Mouse (Mus musculus) intestine, embryonic 15.5 days (tissue): ENCODE measurements around the gene Ipo9. TPM values are rescaled to one million over a fixed set of nuclear protein-coding genes. Genes with fewer than 3 reads are reported as not detected.

Experiments
- ATAC-seq: fragments of 200-750 bp; cut with Nextera tagmentation; 2 replicates; pipeline ENCODE4 v1.8.0; 2017; ENCODE audit warnings: moderate TSS enrichment, moderate library complexity
- H3K27ac ChIP-seq: fragments of 300-500 bp; sonication (generic); 2 replicates; pipeline ENCODE4 v1.5.1; 2015; ENCODE audit warnings: mild to moderate bottlenecking, inconsistent platforms
- H3K27me3 ChIP-seq: fragments of 300-500 bp; sonication (generic); replicated peaks from 2 replicates; pipeline ENCODE4 v1.6.1; 2015; ENCODE audit warnings: inconsistent platforms
- H3K36me3 ChIP-seq: fragments of 300-500 bp; sonication (generic); 2 replicates; pipeline ENCODE4 v1.6.1; 2015; ENCODE audit warnings: inconsistent platforms
- H3K4me1 ChIP-seq: fragments of 300-500 bp; sonication (generic); replicated peaks from 2 replicates; pipeline ENCODE4 v1.6.1; 2015; ENCODE audit warnings: inconsistent platforms
- H3K4me2 ChIP-seq: fragments of 300-500 bp; sonication (generic); replicated peaks from 2 replicates; pipeline ENCODE4 v1.6.1; 2015; ENCODE audit warnings: mild to moderate bottlenecking, inconsistent platforms
- H3K4me3 ChIP-seq: fragments of 300-500 bp; sonication (generic); replicated peaks from 2 replicates; pipeline ENCODE4 v1.5.1; 2015; ENCODE audit warnings: inconsistent platforms
- H3K9ac ChIP-seq: fragments of 300-500 bp; sonication (generic); 2 replicates; pipeline ENCODE4 v1.6.1; 2015; ENCODE audit warnings: inconsistent platforms
- H3K9me3 ChIP-seq: fragments of 300-500 bp; sonication (generic); 2 replicates; pipeline ENCODE4 v1.6.1; 2016; ENCODE audit warnings: inconsistent platforms
- WGBS: fragments of 180-500 bp; shearing (Covaris S2); methylation state at CpG from one replicate; pipeline ENCODE4 v1.1.7; 2015; 5-methylcytosine and 5-hydroxymethylcytosine counted together
- polyA plus RNA-seq: library from polyadenylated mRNA; unstranded; fragments of >200 nt; fragmentation: Nextera tagmentation; extraction: Ambion mirVana; gene quantifications from 2 replicates; pipeline ENCODE4 v1.2.1, GENCODE M21; 2015

The Ipo9 gene
- polyA plus RNA-seq, 1 experiment from 2014 or later: 85.6 TPM

DNA sequence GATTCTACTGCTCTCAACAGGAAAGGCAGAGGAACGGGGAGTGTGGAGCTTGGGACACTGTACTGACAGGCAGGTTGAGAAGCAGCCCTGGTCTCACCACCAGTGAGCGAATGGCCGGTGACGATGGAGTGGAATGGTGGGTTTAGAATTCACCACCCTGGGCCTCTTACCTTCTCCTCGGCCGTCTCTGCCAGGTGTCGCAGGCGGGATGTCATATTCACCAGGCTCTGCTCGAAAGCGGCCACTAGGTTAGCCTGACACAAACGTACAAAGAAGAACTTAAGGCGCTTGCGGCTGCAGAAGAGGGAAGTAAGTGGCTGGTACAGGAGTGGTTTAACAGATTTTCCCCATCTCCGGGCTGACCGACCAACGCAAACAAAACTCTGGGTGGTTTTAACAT lies 30.2 kb upstream of the Ipo9 start:
- 89% methylated on average over 16 of the region's 16 CpGs for WGBS

DNA sequence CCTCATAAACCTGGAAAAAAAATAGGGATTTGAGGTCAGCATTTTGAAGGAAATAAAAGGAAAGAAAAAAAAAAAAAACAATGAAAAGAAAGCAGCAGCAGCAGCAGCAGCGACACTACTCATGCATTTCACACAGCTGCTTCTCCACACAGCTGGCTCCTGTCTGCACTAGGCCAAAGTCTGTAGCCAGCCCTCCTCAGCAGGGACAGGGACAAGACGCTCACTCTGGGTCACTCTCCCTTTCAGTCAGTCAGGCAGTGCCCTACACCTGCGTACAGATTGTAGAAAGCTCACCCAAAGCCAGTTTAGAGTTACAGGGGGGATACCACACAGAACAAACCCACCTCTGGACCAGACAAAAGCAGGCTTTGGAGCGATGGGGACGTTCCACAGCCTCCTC lies 27.6 kb upstream of the Ipo9 start:
- H3K36me3 ChIP-seq: peaks cover 16% of the 10 kb centered on the region
- ATAC-seq: no peak

More for the DNA sequence above, 30.2 kb upstream of the Ipo9 start:
- peaks cover 9% of the 10 kb centered on the region; the same call in 1 of the 2 replicates for H3K4me1 ChIP-seq
- no peaks in the 10 kb centered on the region for H3K27me3 ChIP-seq
- H3K4me2 ChIP-seq: no peak overlapping the region
- H3K4me3 ChIP-seq: no peak overlapping the region
- no peak overlapping the region for H3K27ac ChIP-seq
- H3K9me3 ChIP-seq: no peaks in the 10 kb centered on the region
- no peak overlapping the region for H3K9ac ChIP-seq
- ATAC-seq: no peak
- peaks cover 14% of the 10 kb centered on the region for H3K36me3 ChIP-seq

DNA sequence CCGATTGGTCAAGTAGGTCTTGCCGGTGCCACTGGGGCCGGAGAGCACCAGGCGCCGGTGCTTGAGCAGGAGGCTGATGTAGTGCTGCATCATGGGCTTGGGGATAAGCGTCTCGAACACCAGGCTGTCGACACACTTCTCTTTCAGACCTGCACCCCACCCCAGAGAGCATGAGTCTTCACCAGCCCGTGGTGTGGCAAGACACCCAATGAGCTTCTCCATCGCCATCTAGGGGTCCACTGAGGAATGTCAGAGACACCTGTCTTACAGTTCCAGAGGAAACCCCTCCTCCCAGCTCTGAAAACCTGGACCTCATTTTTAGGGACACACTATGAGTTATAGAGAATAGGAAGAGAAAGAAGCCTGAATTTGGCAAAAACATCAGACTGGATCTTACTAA lies 22.0 kb upstream of the Ipo9 start:
- Histone ChIP-seq H3K4me3 (no peak overlapping the region), H3K27me3 (no peaks in the 10 kb centered on the region), H3K4me1 (no peaks in the 10 kb centered on the region), H3K9me3 (no peaks in the 10 kb centered on the region), H3K9ac (no peak overlapping the region), H3K36me3 (peaks cover 24% of the 10 kb centered on the region), H3K4me2 (no peak overlapping the region), H3K27ac (no peak overlapping the region)
- WGBS: 76% methylated on average over 10 of the region's 10 CpGs
- ATAC-seq: no peak

More for the DNA sequence above, 27.6 kb upstream of the Ipo9 start:
- Histone ChIP-seq H3K4me1 (peaks cover 9% of the 10 kb centered on the region; the same call in 1 of the 2 replicates), H3K9me3 (no peaks in the 10 kb centered on the region), H3K9ac (no peak overlapping the region), H3K4me3 (no peak overlapping the region), H3K4me2 (no peak overlapping the region), H3K27ac (no peak overlapping the region), H3K27me3 (no peaks in the 10 kb centered on the region)
- 86% methylated on average over 5 of the region's 5 CpGs for WGBS

DNA sequence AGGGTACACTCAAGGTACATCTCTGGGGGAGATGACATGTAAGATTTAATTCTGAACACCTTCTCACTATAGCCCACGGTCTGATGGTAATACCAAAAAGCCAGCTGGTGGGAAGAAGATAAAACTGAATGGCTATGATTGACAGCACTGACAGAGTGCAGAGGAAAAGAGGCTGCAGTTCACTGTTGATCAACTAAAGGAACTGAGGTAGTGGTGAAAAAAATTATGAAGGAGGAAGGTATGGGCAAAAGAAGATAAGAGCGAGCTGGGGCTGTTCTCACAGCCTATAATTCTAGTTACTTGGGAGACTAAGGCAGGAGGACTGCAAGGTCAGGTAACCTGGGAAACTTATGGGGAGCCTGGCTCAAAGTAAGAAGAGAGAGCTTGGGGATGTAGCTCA lies 21.1 kb upstream of the Ipo9 start:
- Histone ChIP-seq H3K4me1 (no peaks in the 10 kb centered on the region), H3K27ac (no peak overlapping the region), H3K9me3 (no peaks in the 10 kb centered on the region), H3K4me3 (no peak overlapping the region), H3K9ac (no peak overlapping the region), H3K4me2 (no peak overlapping the region), H3K36me3 (peaks cover 24% of the 10 kb centered on the region), H3K27me3 (no peaks in the 10 kb centered on the region)
- 86% methylated on average over 2 of the region's 2 CpGs for WGBS
- no peak for ATAC-seq

GRCm38 (mm10) chr1:135449876-135450275 lies 19.6 kb upstream of the Ipo9 start:
- no peak overlapping the region for H3K4me3 ChIP-seq
- H3K36me3 ChIP-seq: peaks cover 24% of the 10 kb centered on the region
- no peak overlapping the region for H3K27ac ChIP-seq
- no peak overlapping the region for H3K9ac ChIP-seq
- WGBS: 89% methylated on average over 8 of the region's 8 CpGs
- no peak for ATAC-seq
- no peak overlapping the region for H3K4me2 ChIP-seq
- H3K27me3 ChIP-seq: no peaks in the 10 kb centered on the region
- no peaks in the 10 kb centered on the region for H3K4me1 ChIP-seq
- no peaks in the 10 kb centered on the region for H3K9me3 ChIP-seq

GRCm38 (mm10) chr1:135448940-135449339 lies 18.6 kb upstream of the Ipo9 start:
- WGBS: 93% methylated on average over 5 of the region's 5 CpGs
- H3K36me3 ChIP-seq: peaks cover 24% of the 10 kb centered on the region
- no peak overlapping the region for H3K4me3 ChIP-seq
- H3K27ac ChIP-seq: no peak overlapping the region
- no peak overlapping the region for H3K4me2 ChIP-seq
- H3K27me3 ChIP-seq: no peaks in the 10 kb centered on the region
- H3K4me1 ChIP-seq: no peaks in the 10 kb centered on the region
- ATAC-seq: no peak
- no peak overlapping the region for H3K9ac ChIP-seq
- no peaks in the 10 kb centered on the region for H3K9me3 ChIP-seq

DNA sequence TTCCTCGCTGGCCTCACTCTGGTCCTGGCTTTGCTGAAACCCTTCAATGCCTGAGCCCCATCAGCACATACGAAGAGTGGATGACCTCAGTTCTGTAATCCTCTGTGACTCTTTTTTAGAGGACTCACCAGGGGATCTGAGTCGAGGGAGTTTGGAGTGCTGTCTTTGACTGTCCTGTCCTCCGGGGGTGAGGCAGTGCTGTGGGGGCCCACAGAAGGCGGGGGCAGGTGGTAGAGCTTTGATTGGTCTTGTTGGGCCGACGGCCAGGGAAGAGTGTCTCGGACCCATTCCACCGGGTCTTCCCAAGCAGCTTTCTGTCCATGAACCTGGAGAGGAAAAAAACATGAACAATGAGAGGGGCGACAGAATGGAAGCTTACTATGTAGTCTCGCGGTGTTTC lies 13.2 kb upstream of the Ipo9 start:
- H3K36me3 ChIP-seq: peaks cover 12% of the 10 kb centered on the region
- no peak overlapping the region for H3K9ac ChIP-seq
- ATAC-seq: no peak
- no peaks in the 10 kb centered on the region for H3K27me3 ChIP-seq
- no peak overlapping the region for H3K4me3 ChIP-seq
- H3K9me3 ChIP-seq: no peaks in the 10 kb centered on the region
- H3K27ac ChIP-seq: no peak overlapping the region
- WGBS: 94% methylated on average over 12 of the region's 12 CpGs
- H3K4me2 ChIP-seq: no peak overlapping the region
- H3K4me1 ChIP-seq: no peaks in the 10 kb centered on the region

DNA sequence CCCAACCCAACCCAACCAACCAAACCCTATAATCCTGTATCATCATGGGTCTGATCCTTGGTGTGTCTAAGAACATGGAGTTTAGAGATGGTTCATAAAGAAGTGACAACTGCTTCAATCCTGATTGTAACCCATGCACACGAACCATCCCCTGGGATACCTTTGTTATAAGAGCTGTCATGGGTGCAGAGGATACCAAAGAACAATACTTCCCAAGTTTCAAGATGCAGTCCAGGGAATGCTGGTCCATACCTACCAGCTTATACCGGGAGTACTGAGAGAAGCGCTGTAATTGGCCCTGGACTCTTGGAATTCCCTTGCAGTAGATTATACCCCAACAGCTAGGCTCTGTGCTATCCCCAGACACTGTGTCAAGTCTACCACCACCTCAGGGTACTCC lies 11.6 kb upstream of the Ipo9 start:
- no peak for ATAC-seq
- Histone ChIP-seq H3K36me3 (peaks cover 10% of the 10 kb centered on the region; the same call in 1 of the 2 replicates), H3K4me2 (no peak overlapping the region), H3K4me1 (no peaks in the 10 kb centered on the region), H3K4me3 (no peak overlapping the region), H3K9ac (no peak overlapping the region), H3K9me3 (no peaks in the 10 kb centered on the region), H3K27ac (no peak overlapping the region), H3K27me3 (no peaks in the 10 kb centered on the region)
- WGBS: 93% methylated on average over 3 of the region's 3 CpGs

DNA sequence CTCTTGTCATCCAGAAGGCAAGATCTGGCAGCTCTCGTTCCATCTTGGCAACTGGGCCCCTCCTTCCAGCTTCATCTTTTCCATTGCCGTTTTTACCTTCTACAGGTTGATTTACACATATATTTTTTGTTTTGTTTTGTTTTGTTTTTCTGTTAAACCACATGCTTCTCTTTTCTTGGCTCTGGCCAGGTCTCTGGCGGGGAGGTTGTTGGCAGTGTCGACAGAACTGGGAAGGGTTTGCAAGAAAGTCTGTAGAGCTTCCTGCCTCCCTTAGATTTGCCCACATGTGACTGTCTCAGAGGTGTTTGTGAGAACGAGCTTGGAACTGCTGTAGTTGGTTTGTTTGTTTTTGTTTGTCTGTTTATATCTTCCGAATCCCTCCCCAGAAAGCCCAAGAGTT lies 10.7 kb upstream of the Ipo9 start:
- H3K4me3 ChIP-seq: no peak overlapping the region
- H3K9me3 ChIP-seq: no peaks in the 10 kb centered on the region
- H3K27ac ChIP-seq: no peak overlapping the region
- no peaks in the 10 kb centered on the region for H3K27me3 ChIP-seq
- no peak for ATAC-seq
- no peak overlapping the region for H3K4me2 ChIP-seq
- H3K9ac ChIP-seq: no peak overlapping the region
- WGBS: 85% methylated on average over 6 of the region's 6 CpGs
- H3K4me1 ChIP-seq: no peaks in the 10 kb centered on the region
- peaks cover 10% of the 10 kb centered on the region; the same call in 1 of the 2 replicates for H3K36me3 ChIP-seq

DNA sequence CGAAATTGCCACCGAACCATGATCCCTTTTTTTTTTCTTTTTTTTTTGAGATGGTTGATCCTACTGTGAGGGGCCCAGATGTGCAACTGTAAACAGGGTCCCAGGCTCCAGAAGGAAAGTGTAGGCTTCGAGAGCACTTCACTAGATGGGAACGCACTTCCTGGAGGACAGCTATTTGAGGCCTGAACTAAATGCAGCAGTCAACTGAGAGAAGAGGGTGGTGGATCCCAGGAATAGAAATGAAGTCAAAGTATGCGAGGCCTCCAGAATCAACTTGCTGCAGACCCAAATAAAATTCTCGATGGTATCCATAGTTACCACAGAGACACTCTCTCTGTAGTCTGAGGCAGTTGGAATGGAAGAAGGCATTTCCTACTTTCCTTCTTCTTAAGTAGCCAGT lies 8.5 kb upstream of the Ipo9 start:
- 90% methylated on average over 6 of the region's 6 CpGs for WGBS

GRCm38 (mm10) chr1:135435823-135436222 lies 5.5 kb upstream of the Ipo9 start:
- Histone ChIP-seq H3K36me3 (peaks cover 4% of the 10 kb centered on the region; the same call in 1 of the 2 replicates), H3K4me1 (peaks cover 3% of the 10 kb centered on the region; the same call in 1 of the 2 replicates), H3K9me3 (no peaks in the 10 kb centered on the region), H3K4me2 (no peak overlapping the region), H3K9ac (no peak overlapping the region), H3K27me3 (no peaks in the 10 kb centered on the region), H3K27ac (no peak overlapping the region), H3K4me3 (no peak overlapping the region)
- no peak for ATAC-seq
- 12% methylated on average over 2 of the region's 2 CpGs for WGBS

More for the DNA sequence above, 8.5 kb upstream of the Ipo9 start:
- Histone ChIP-seq H3K4me2 (no peak overlapping the region), H3K9ac (no peak overlapping the region), H3K4me3 (no peak overlapping the region), H3K27ac (no peak overlapping the region), H3K36me3 (peaks cover 10% of the 10 kb centered on the region; the same call in 1 of the 2 replicates), H3K9me3 (no peaks in the 10 kb centered on the region), H3K27me3 (no peaks in the 10 kb centered on the region), H3K4me1 (no peaks in the 10 kb centered on the region)
- no peak for ATAC-seq

GRCm38 (mm10) chr1:135430669-135431017 lies 344 bp upstream of the Ipo9 start:
- Histone ChIP-seq H3K36me3 (no peaks in the 10 kb centered on the region), H3K4me2 (peak overlapping the region; percentile 73), H3K27me3 (no peaks in the 10 kb centered on the region), H3K9ac (peak overlapping the region; percentile 93), H3K4me3 (peak overlapping the region; percentile 94), H3K27ac (peak overlapping the region; percentile 73), H3K4me1 (peaks cover 22% of the 10 kb centered on the region), H3K9me3 (no peaks in the 10 kb centered on the region)
- peak; percentile 78 for ATAC-seq
- WGBS: 1% methylated on average over 14 of the region's 14 CpGs

DNA sequence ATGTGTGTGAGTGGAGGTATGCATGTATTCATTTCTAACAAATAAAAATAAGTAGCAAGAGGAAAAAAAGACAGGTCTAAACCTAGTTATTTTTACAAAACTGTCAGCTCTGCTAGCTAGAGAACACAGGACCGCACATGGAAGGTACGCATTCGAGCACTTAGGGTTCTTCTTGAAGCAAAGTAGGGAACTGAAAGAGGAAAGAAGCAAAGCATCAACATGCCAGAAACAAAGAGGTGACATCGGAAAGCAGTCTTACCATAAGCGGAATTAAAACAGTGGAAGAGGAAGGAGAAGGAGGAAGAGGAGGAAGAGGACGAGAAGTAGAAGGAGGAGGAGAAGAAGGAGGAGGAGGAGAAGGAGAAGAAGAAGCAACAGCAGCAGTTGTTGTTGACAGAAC lies 2.9 kb downstream of the Ipo9 start:
- H3K9me3 ChIP-seq: no peaks in the 10 kb centered on the region
- peaks cover 22% of the 10 kb centered on the region for H3K4me1 ChIP-seq
- H3K27ac ChIP-seq: no peak overlapping the region
- no peak overlapping the region for H3K4me3 ChIP-seq
- no peak overlapping the region for H3K4me2 ChIP-seq
- no peak for ATAC-seq
- H3K36me3 ChIP-seq: peaks cover 3% of the 10 kb centered on the region; the same call in 1 of the 2 replicates
- WGBS: 82% methylated on average over 6 of the region's 6 CpGs
- H3K9ac ChIP-seq: no peak overlapping the region
- H3K27me3 ChIP-seq: no peaks in the 10 kb centered on the region
